Mouse (Mus musculus): ENCODE results near the gene Sdc4. TPM values are rescaled to one million over a fixed set of nuclear protein-coding genes. Genes with fewer than 3 reads are reported as not detected.

Gene Sdc4
- polyA plus RNA-seq, 1 experiment from 2014 or later, result 10.4 TPM

- WGBS, result 11% methylated on average over 18 of the region's 18 CpGs
- Histone ChIP-seq H3K9me3 (no peaks in the 10 kb centered on the region), H3K4me2 (peak overlapping the region; percentile 35), H3K9ac (no peak overlapping the region), H3K4me1 (replicated peaks) (peaks cover 25% of the 10 kb centered on the region), H3K27me3 (peaks cover 13% of the 10 kb centered on the region; the same call in 1 of the 2 replicates), H3K36me3 (no peaks in the 10 kb centered on the region), H3K27ac (replicated peaks) (no peak overlapping the region), H3K4me3 (no peak overlapping the region)
- ATAC-seq (ENCODE audit: low FRiP score, low read depth), result peak; percentile 80
Observed at GRCm38 (mm10) chr2:164385927-164386763, 57.5 kb downstream of the Sdc4 start.

- 50% methylated on average over 11 of the region's 11 CpGs for WGBS
- ATAC-seq (ENCODE audit: low FRiP score, low read depth), result no peak
- H3K4me1 ChIP-seq (replicated peaks), result peaks cover 15% of the 10 kb centered on the region
- no peaks in the 10 kb centered on the region for H3K36me3 ChIP-seq
- H3K4me2 ChIP-seq, result no peak overlapping the region
- no peak overlapping the region for H3K9ac ChIP-seq
- no peak overlapping the region for H3K27ac ChIP-seq (replicated peaks)
- peaks cover 13% of the 10 kb centered on the region; the same call in 1 of the 2 replicates for H3K27me3 ChIP-seq
- no peaks in the 10 kb centered on the region for H3K9me3 ChIP-seq
- no peak overlapping the region for H3K4me3 ChIP-seq
Observed at GRCm38 (mm10) chr2:164383656-164384399, 59.9 kb downstream of the Sdc4 start.

GRCm38 (mm10) chr2:164382971-164383370 is 60.7 kb downstream of the Sdc4 start:
- H3K9me3 ChIP-seq, result no peaks in the 10 kb centered on the region
- H3K4me3 ChIP-seq, result no peak overlapping the region
- H3K27me3 ChIP-seq, result peaks cover 5% of the 10 kb centered on the region; the same call in 1 of the 2 replicates
- H3K27ac ChIP-seq (replicated peaks), result no peak overlapping the region
- no peak for ATAC-seq (ENCODE audit: low FRiP score, low read depth)
- peaks cover 12% of the 10 kb centered on the region for H3K4me1 ChIP-seq (replicated peaks)
- H3K4me2 ChIP-seq, result no peak overlapping the region
- 89% methylated on average over 3 of the region's 3 CpGs for WGBS
- H3K9ac ChIP-seq, result no peak overlapping the region
- no peaks in the 10 kb centered on the region for H3K36me3 ChIP-seq

- no peak for ATAC-seq (ENCODE audit: low FRiP score, low read depth)
- no peak overlapping the region for H3K4me3 ChIP-seq
- H3K9ac ChIP-seq, result no peak overlapping the region
- no peaks in the 10 kb centered on the region for H3K9me3 ChIP-seq
- H3K27ac ChIP-seq (replicated peaks), result no peak overlapping the region
- no peak overlapping the region for H3K4me2 ChIP-seq
- 74% methylated on average over 8 of the region's 8 CpGs for WGBS
- no peaks in the 10 kb centered on the region for H3K36me3 ChIP-seq
- H3K4me1 ChIP-seq (replicated peaks), result peaks cover 11% of the 10 kb centered on the region
- H3K27me3 ChIP-seq, result no peaks in the 10 kb centered on the region
Observed at GRCm38 (mm10) chr2:164381726-164382125, 62.0 kb downstream of the Sdc4 start.

DNA sequence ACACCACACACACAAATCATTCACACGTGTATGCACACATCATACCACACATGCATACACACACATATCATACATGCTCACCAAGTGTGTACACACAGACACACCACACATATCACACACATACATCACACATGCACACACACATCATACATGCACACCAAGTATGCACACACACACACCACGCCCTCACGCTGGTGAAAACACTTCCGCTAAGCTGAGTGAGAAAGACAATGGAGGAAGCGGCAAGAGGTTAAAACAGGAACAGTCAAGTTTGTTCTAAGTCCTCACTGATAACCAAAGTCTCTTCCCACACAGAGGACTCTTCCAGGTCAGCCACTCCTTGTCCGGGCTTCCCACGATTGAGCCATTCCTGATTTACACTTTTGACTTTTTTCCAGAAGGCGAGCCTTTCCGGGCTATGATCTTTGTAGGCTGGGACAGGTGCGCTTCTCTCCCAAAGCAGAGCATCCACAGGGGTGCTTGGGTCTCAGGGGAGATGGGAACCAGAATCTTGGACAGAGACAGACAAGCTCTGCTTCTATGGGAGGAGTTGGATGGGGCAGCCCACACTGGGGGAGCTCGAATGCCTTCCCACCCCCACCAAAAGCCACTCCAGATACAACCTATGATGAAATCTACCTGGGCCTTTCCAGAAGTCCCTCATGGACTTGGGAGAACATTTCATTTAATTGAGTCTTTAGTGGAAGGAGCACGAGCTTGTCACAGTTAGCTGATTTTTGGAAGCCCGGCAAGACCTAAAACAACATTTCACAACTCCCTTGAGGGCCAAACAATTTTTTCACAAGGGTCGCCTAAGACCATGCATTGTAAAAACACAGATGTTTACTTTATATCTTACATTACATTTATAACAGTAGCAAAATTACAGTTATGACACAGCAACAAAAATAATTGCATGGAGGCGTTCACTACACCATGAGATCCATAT is 65.9 kb downstream of the Sdc4 start:
- no peaks in the 10 kb centered on the region for H3K4me1 ChIP-seq (replicated peaks)
- no peak for ATAC-seq (ENCODE audit: low FRiP score, low read depth)
- no peak overlapping the region for H3K9ac ChIP-seq
- 89% methylated on average over 15 of the region's 15 CpGs for WGBS
- H3K9me3 ChIP-seq, result no peaks in the 10 kb centered on the region
- H3K4me3 ChIP-seq, result no peak overlapping the region
- H3K27me3 ChIP-seq, result no peaks in the 10 kb centered on the region
- no peak overlapping the region for H3K4me2 ChIP-seq
- no peaks in the 10 kb centered on the region for H3K36me3 ChIP-seq
- no peak overlapping the region for H3K27ac ChIP-seq (replicated peaks)

Other genes starting within 250 kb of the Sdc4 start
- not detected in 2 replicates for gene Wfdc15a, start 243.8 kb downstream of the Sdc4 start, polyA plus RNA-seq (2015; fragmentation: Nextera tagmentation; extraction: Ambion mirVana)
- gene Wfdc15b, start 222.2 kb downstream of the Sdc4 start, polyA plus RNA-seq (2015; fragmentation: Nextera tagmentation; extraction: Ambion mirVana), result 0.34 TPM in 1 of 2 replicates, not detected in the other
- gene Svs2, start 205.4 kb downstream of the Sdc4 start, polyA plus RNA-seq (2015; fragmentation: Nextera tagmentation; extraction: Ambion mirVana), result not detected in 2 replicates
- gene Svs3b, start 187.2 kb downstream of the Sdc4 start, polyA plus RNA-seq (2015; fragmentation: Nextera tagmentation; extraction: Ambion mirVana), result not detected in 2 replicates
- gene Svs4, start 165.4 kb downstream of the Sdc4 start, polyA plus RNA-seq (2015; fragmentation: Nextera tagmentation; extraction: Ambion mirVana), result not detected in 2 replicates
- gene Svs3a, start 154.6 kb downstream of the Sdc4 start, polyA plus RNA-seq (2015; fragmentation: Nextera tagmentation; extraction: Ambion mirVana), result not detected in 2 replicates
- gene Svs6, start 127.1 kb downstream of the Sdc4 start, polyA plus RNA-seq (2015; fragmentation: Nextera tagmentation; extraction: Ambion mirVana), result not detected in 2 replicates
- not detected in 2 replicates for gene Svs5, start 111.1 kb downstream of the Sdc4 start, polyA plus RNA-seq (2015; fragmentation: Nextera tagmentation; extraction: Ambion mirVana)
- gene Slpi, start 54.8 kb downstream of the Sdc4 start, polyA plus RNA-seq (2015; fragmentation: Nextera tagmentation; extraction: Ambion mirVana), result 0.25 and 0.65 TPM in 2 replicates
- 0.08 and 0.10 TPM in 2 replicates for gene Rbpjl, start 40.7 kb downstream of the Sdc4 start, polyA plus RNA-seq (2015; fragmentation: Nextera tagmentation; extraction: Ambion mirVana)
- 3.9 and 5.1 TPM in 2 replicates for gene Matn4, start 38.7 kb downstream of the Sdc4 start, polyA plus RNA-seq (2015; fragmentation: Nextera tagmentation; extraction: Ambion mirVana)
- 82.7 and 88.2 TPM in 2 replicates for gene Sys1, start 13.1 kb upstream of the Sdc4 start, polyA plus RNA-seq (2015; fragmentation: Nextera tagmentation; extraction: Ambion mirVana)
- gene Gm20458, start 17.1 kb upstream of the Sdc4 start, polyA plus RNA-seq (2015; fragmentation: Nextera tagmentation; extraction: Ambion mirVana), result 5.0 and 6.6 TPM in 2 replicates
- not detected in 2 replicates for gene Trp53tg5, start 29.8 kb upstream of the Sdc4 start, polyA plus RNA-seq (2015; fragmentation: Nextera tagmentation; extraction: Ambion mirVana)
- 22.8 and 23.1 TPM in 2 replicates for gene Dbndd2, start 42.2 kb upstream of the Sdc4 start, polyA plus RNA-seq (2015; fragmentation: Nextera tagmentation; extraction: Ambion mirVana)
- gene Pigt, start 53.6 kb upstream of the Sdc4 start, polyA plus RNA-seq (2015; fragmentation: Nextera tagmentation; extraction: Ambion mirVana), result 93.4 and 103 TPM in 2 replicates
- 1.1 and 4.4 TPM in 2 replicates for gene Wfdc2, start 118.5 kb upstream of the Sdc4 start, polyA plus RNA-seq (2015; fragmentation: Nextera tagmentation; extraction: Ambion mirVana)
- gene Spint3, start 129.6 kb upstream of the Sdc4 start, polyA plus RNA-seq (2015; fragmentation: Nextera tagmentation; extraction: Ambion mirVana), result not detected in 2 replicates
- not detected in 2 replicates for gene Wfdc6a, start 141.6 kb upstream of the Sdc4 start, polyA plus RNA-seq (2015; fragmentation: Nextera tagmentation; extraction: Ambion mirVana)
- 0.21 TPM in 1 of 2 replicates, not detected in the other for gene Eppin, start 149.7 kb upstream of the Sdc4 start, polyA plus RNA-seq (2015; fragmentation: Nextera tagmentation; extraction: Ambion mirVana)
- gene Wfdc6b, start 169.6 kb upstream of the Sdc4 start, polyA plus RNA-seq (2015; fragmentation: Nextera tagmentation; extraction: Ambion mirVana), result not detected in 2 replicates
- not detected in 2 replicates for gene Wfdc8, start 169.7 kb upstream of the Sdc4 start, polyA plus RNA-seq (2015; fragmentation: Nextera tagmentation; extraction: Ambion mirVana)
- not detected in 2 replicates for gene Wfdc16, start 194.9 kb upstream of the Sdc4 start, polyA plus RNA-seq (2015; fragmentation: Nextera tagmentation; extraction: Ambion mirVana)
- gene Wfdc10, start 212.2 kb upstream of the Sdc4 start, polyA plus RNA-seq (2015; fragmentation: Nextera tagmentation; extraction: Ambion mirVana), result not detected in 2 replicates
- not detected in 2 replicates for gene Wfdc9, start 212.7 kb upstream of the Sdc4 start, polyA plus RNA-seq (2015; fragmentation: Nextera tagmentation; extraction: Ambion mirVana)
- not detected in 2 replicates for gene Wfdc11, start 230.2 kb upstream of the Sdc4 start, polyA plus RNA-seq (2015; fragmentation: Nextera tagmentation; extraction: Ambion mirVana)
- gene Wfdc13, start 241.2 kb upstream of the Sdc4 start, polyA plus RNA-seq (2015; fragmentation: Nextera tagmentation; extraction: Ambion mirVana), result not detected in 2 replicates

Measured in hindbrain, embryonic 15.5 days (tissue).